Mouse (Mus musculus) adipose tissue, adult 10 weeks (tissue): Measurements from ENCODE around the gene Gm8246. TPM values are rescaled to one million over a fixed set of nuclear protein-coding genes. Genes with fewer than 3 reads are reported as not detected.

ENCODE experiments used
- polyA plus RNA-seq: library from polyadenylated mRNA; stranded (reverse); fragments of 350-450 nt; fragmentation: Illumina TruSeq; extraction: RNeasy Lipid Tissue Mini Kit (QIAGEN cat#74804); gene quantifications from one replicate; pipeline ENCODE4 v1.2.3, GENCODE M21; 2014; ENCODE audit warnings: low read depth, low replicate concordance

Gm8246 gene
- not detected for polyA plus RNA-seq

DNA sequence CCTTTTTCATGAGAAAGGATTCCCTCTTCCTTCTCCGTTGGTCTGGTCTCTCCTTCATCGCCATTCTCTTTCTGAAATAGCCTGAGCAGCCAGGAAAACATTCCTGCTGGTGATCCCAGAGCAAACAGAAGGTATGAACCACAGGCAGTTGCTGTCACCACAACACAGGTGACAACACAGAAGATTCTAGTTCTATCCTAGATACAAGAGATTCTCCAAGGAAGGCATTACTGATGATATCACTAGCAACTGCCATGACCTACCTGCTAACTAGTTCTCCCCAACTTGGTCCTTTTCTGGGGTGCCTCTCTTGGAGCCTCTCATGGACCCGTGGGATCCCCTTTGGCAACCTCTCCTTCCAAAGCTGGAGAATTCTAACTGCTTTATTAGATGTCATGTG lies at the start of gene Gm8246:
TSS of gene Gm8246 (minus strand) at position 101 of the 400 bp plus-strand sequence.

DNA sequence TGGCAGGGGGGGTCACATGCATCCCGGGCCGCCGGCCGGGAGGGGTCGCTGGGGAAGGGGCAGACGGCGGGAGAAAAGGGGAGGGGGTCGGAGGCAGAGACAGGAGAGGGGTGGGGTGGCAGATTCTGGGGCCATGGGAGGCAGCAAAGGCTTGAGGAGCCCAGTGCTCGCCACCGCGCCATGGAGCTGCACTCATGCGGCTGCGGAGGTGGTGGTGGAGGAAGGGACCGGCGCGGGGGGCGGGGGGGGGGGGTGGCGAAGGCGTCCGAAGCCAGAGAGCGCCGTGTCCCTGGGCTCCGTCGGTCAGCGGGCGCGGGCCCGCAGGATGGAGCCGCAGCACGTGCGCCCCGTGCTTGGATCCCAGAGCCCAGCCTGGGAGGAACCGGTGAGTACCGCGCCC lies 23.7 kb upstream of the Gm8246 start, which contains the start of gene Gm3488:
TSS of gene Gm3488 (plus strand) at position 301 of the 400 bp plus-strand sequence.

DNA sequence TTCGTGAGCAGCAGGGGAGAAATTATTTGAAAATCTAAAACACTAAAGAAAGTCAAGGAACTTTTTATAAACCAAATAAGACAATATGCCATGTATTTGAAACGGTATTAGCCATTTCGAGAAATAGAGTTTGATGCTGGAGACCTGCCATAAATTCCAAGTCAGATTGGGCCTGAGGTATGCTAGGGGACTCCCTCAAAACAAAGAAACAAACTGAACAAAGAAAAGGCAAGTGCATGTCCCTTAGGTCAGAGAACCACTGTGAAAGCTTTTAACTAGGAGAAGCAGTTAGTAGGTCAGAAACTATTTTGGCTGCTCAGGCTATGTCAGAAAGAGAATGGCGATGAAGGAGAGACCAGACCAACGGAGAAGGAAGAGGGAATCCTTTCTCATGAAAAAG lies 6.3 kb upstream of the Gm8246 start, which contains the start of gene Gm3187:
TSS of gene Gm3187 (plus strand) at position 301 of the 400 bp plus-strand sequence.

DNA sequence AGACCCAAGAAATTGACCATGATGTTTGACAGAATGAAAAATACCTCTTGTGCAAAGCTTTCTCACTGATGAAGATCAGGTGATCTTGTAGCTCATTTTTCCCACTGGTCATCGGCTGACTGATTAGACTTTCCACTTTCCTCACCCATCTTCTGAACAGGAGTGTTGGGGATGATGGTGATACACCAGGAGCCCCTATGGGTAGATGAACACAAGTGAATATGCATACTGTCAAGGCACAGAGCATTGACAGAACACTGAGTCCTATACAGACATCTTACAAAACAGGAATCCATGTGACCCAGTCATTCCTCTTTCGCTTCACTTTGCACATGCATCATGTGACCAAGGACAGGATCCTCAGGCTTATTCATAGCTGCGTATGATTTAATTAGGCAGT lies 22.3 kb downstream of the Gm8246 start, which contains the start of gene Gm3194:
TSS of gene Gm3194 (minus strand) at position 101 of the 400 bp plus-strand sequence.

Other genes with a start within 250 kb of the Gm8246 start
- not detected for gene Gm3526, start 217.2 kb downstream of the Gm8246 start, polyA plus RNA-seq
- not detected for gene Gm3542, start 142.9 kb downstream of the Gm8246 start, polyA plus RNA-seq
- not detected for gene Gm3500, start 88.8 kb downstream of the Gm8246 start, polyA plus RNA-seq
- gene Gm3194, start 22.4 kb downstream of the Gm8246 start, polyA plus RNA-seq = 0.31 TPM
- gene Gm3187, start 6.4 kb upstream of the Gm8246 start, polyA plus RNA-seq = not detected
- not detected for gene Gm3488, start 23.8 kb upstream of the Gm8246 start, polyA plus RNA-seq
- gene Gm3532, start 60.7 kb upstream of the Gm8246 start, polyA plus RNA-seq = not detected
- gene Gm8265, start 155.2 kb upstream of the Gm8246 start, polyA plus RNA-seq = not detected
- not detected for gene Gm9603, start 209.6 kb upstream of the Gm8246 start, polyA plus RNA-seq